Mouse (Mus musculus) heart, adult 2 months (tissue): ENCODE results near the gene Bahcc1. TPM values are rescaled to one million over a fixed set of nuclear protein-coding genes. Genes with fewer than 3 reads are reported as not detected.

Experiments
- DNase-seq, 2 experiments: peaks; one replicate each; pipeline ENCODE4 v3.0.0; 2021
- H3K27ac ChIP-seq: fragments of 200-600 bp; 2 replicates; pipeline ENCODE4 v1.8.1; 2022
- H3K27me3 ChIP-seq: fragments of 200-500 bp; 2 replicates; pipeline ENCODE4 v1.6.1; 2012; ENCODE audit warnings: mild to moderate bottlenecking, low read length, inconsistent platforms, mixed read lengths; ENCODE audit not compliant: control insufficient read depth, insufficient read depth
- H3K36me3 ChIP-seq: fragments of 200-500 bp; 2 replicates; pipeline ENCODE4 v1.6.1; 2012; ENCODE audit warnings: low read length, inconsistent platforms; ENCODE audit not compliant: control insufficient read depth, insufficient read depth
- H3K4me1 ChIP-seq: fragments of 200-500 bp; 2 replicates; pipeline ENCODE4 v1.6.1; 2011; ENCODE audit warnings: low read length; ENCODE audit not compliant: control insufficient read depth, insufficient read depth
- H3K4me3 ChIP-seq: fragments of 200-600 bp; 2 replicates; pipeline ENCODE4 v1.8.1; 2022
- H3K79me2 ChIP-seq: fragments of 200-500 bp; replicated peaks from 2 replicates; pipeline ENCODE4 v1.6.1; 2012; ENCODE audit warnings: mild to moderate bottlenecking, inconsistent platforms, low read length, moderate library complexity, mixed read lengths; ENCODE audit not compliant: control insufficient read depth, insufficient read depth
- H3K9ac ChIP-seq: fragments of 200-500 bp; 2 replicates; pipeline ENCODE4 v1.6.1; 2012; ENCODE audit warnings: low read depth, mild to moderate bottlenecking, control low read depth, inconsistent platforms, low read length, mixed read lengths
- CTCF ChIP-seq: fragments of 200-600 bp; IDR thresholded peaks from 2 replicates; pipeline ENCODE4 v1.8.1; 2022; ENCODE audit warnings: antibody characterized with exemption, mild to moderate bottlenecking, moderate library complexity
- EP300 ChIP-seq: fragments of 200-500 bp; IDR thresholded peaks from 2 replicates; pipeline ENCODE4 v1.6.1; 2011; ENCODE audit warnings: low read depth, low read length, control low read depth; ENCODE audit not compliant: insufficient read depth
- POLR2A ChIP-seq: fragments of 200-500 bp; IDR thresholded peaks from 2 replicates; pipeline ENCODE4 v1.6.1; 2011; ENCODE audit warnings: mild to moderate bottlenecking, low read depth, low read length, control low read depth; ENCODE audit not compliant: insufficient read depth
- WGBS: fragments of 180-500 bp; shearing (Covaris S2); methylation state at CpG from one replicate; pipeline ENCODE4 v1.1.7; 2018; 5-methylcytosine and 5-hydroxymethylcytosine counted together
- intact Hi-C: fragments of 180-260 bp; cut with DNase I; formaldehyde crosslinking; loops from one replicate; pipeline ENCODE4 v1.15.1; 2025
- polyA plus RNA-seq: library from polyadenylated mRNA; depleted of rRNA; stranded (reverse); fragments of >200 nt; gene quantifications from 2 replicates; pipeline ENCODE4 v1.2.3, GENCODE M21; 2012
- total RNA-seq, 2 experiments: library from RNA; stranded (reverse); gene quantifications; 2 replicates each; pipeline ENCODE4 v1.2.3; 2021

Bahcc1 gene
- total and polyA plus RNA-seq, 3 experiments = 5.4 to 9.7 (median 6.4) TPM

DNA sequence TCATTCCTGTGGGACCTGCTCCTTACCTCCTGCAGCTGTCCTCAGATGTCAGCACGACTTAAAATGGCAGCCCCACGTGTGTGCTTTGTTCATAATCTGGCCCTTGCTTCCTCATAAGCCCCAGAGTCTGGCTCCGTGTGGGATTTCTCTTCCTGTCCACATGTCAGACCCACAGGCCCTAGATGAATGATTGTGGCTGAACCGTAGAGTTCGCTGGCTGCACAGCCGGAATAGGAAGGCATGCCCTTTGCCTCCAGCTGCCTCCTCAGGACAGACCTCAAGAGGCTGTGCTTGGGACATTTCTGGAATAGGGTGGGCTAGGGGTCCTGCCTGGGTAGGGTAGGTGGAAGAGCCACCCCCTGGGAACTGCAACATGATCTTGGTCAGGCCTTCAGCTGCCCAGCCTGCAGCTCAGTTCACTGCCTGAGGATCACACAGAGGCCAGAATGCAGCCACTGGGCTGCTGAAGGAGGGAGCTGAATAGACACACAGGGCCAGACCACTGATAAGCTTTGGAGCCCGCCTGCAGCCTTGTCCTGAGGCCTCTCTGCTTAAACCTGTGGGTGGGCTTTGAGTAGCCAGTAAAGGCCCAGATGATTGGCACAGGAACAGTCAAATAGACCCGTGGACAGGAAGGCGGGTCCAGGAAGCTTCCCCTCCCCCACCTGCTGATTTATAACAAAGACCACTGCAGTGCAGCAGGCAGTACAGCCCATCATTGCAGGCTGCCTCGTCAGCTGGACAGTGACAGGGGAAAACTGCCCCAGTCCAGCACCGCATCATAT, 16.0 kb upstream of the Bahcc1 start:
- H3K9ac ChIP-seq = no peak overlapping the region
- no peak overlapping the region for H3K4me3 ChIP-seq
- 36% methylated on average over 11 of the region's 11 CpGs for WGBS
- TF ChIP-seq POLR2A = peak; percentile 51; the same call in 1 of the 2 replicates
- TF ChIP-seq CTCF = no peak
- no peaks in the 10 kb centered on the region for H3K36me3 ChIP-seq
- peak overlapping the region; percentile 34 for H3K27ac ChIP-seq
- peaks cover 19% of the 10 kb centered on the region for H3K4me1 ChIP-seq
- DNase-seq = no peak
- H3K79me2 ChIP-seq = no peaks in the 10 kb centered on the region
- no peaks in the 10 kb centered on the region for H3K27me3 ChIP-seq
- intact Hi-C loops = no loop called here

DNA sequence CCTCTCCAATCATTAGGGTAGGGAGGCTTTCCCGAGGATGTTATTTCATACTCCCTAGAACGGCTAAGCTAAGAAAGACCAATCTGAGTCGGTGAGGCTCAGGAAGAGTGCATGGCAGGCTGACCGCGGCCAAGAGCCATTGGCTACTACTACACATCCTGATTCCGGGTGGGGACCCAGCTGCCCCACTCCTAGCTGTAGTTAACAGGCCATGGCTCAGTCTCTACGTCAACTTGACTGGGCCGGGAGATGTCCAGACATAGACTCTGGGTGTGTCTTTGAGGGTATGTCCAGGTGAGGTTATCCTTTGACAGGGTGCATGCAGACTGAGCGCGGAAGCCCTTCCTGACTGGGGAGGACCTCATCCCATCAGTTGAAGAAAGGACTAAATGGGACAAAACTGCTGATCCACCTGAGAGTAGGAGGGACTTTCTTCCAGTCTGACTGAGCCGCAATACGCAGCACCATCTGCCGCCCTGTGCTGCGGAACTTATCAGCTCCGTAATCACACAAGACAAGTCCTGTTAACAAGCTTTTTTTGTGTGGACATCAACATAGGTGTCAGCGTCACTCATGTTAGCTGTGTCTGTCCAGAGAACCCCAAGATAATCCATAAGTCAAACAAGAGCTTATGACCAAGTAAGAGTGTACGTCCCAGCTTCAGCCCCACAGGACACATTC, 14.4 kb upstream of the Bahcc1 start:
- WGBS = 65% methylated on average over 17 of the region's 17 CpGs
- TF ChIP-seq EP300 (no peak), CTCF (no peak)
- H3K4me1 ChIP-seq = peaks cover 19% of the 10 kb centered on the region
- no peaks in the 10 kb centered on the region for H3K79me2 ChIP-seq
- H3K27ac ChIP-seq = peak overlapping the region; percentile 69
- H3K9ac ChIP-seq = no peak overlapping the region
- no peaks in the 10 kb centered on the region for H3K36me3 ChIP-seq
- intact Hi-C loops = no loop called here
- no peak for DNase-seq
- H3K27me3 ChIP-seq = no peaks in the 10 kb centered on the region
- H3K4me3 ChIP-seq = 0 out of 2 replicates have a peak overlapping the region, but pooled peaks have one; percentile 6

DNA sequence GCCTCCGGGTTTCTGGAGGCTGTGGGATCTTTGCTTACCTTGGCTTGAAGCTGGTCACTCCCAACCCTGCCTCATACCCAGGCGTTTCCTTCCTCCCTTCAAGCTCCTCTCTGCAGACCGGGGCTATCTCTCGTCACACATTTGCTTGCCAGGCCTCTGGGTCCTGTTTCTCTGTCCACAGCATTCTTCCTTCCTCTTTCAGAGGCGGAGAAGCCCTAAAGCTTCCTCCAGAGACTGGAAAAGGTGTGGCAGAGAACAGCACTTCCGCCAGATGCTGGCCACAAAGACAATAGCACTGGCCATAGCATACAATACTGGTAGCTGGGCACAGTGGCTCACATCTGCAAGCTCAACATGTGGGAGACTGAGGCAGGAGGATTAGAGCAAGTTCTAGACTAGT, 13.8 kb upstream of the Bahcc1 start:
- H3K9ac ChIP-seq = no peak overlapping the region
- TF ChIP-seq POLR2A (peak; percentile 22; the same call in 1 of the 2 replicates), EP300 (peak; percentile 71; the same call in 1 of the 2 replicates), CTCF (0 out of 2 replicates have a peak, but pooled peaks have one; percentile 13)
- peak overlapping the region; percentile 69 for H3K27ac ChIP-seq
- intact Hi-C loops = no loop called here
- 52% methylated on average over 6 of the region's 6 CpGs for WGBS
- H3K4me3 ChIP-seq = no peak overlapping the region
- H3K36me3 ChIP-seq = no peaks in the 10 kb centered on the region
- peaks cover 19% of the 10 kb centered on the region for H3K4me1 ChIP-seq
- no peaks in the 10 kb centered on the region for H3K79me2 ChIP-seq
- H3K27me3 ChIP-seq = no peaks in the 10 kb centered on the region
- DNase-seq = peak in 1 of 2 experiments; percentile 46

DNA sequence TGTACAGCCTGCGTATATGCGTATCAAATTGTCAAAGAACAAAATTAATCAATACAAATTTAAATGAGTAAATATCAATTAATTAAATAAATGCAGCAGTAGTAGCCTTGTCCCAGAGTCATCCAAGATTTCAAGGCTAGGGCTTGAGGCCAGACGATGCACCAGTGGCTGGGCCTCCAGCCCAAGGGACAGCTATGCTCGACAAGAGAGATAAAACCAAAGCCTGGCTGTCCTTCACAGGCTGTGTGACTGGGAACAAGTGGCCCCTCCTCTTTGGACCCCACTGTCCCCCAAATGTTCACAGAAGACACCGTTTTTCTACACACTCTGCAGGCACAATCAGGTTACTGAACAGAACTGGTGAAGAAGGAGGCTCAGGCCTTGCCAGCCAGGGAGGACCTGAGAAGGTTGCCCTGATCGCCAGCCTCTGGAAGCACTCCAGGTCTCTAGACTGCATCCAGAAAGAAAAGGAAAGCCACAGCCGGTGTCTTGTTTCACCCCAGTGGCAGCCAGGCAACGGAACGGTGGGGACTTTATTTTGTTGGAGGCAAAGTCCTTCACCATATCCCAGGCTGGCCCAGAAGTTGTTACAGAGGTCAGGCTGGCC, 12.7 kb upstream of the Bahcc1 start:
- no peak overlapping the region for H3K4me3 ChIP-seq
- H3K9ac ChIP-seq = no peak overlapping the region
- H3K27me3 ChIP-seq = no peaks in the 10 kb centered on the region
- 45% methylated on average over 9 of the region's 9 CpGs for WGBS
- H3K27ac ChIP-seq = peak overlapping the region; percentile 56
- TF ChIP-seq CTCF (no peak), EP300 (no peak), POLR2A (no peak)
- DNase-seq = peak in 1 of 2 experiments; percentile 44
- no peaks in the 10 kb centered on the region for H3K79me2 ChIP-seq
- intact Hi-C loops = no loop called here
- no peaks in the 10 kb centered on the region for H3K36me3 ChIP-seq
- H3K4me1 ChIP-seq = peaks cover 25% of the 10 kb centered on the region

DNA sequence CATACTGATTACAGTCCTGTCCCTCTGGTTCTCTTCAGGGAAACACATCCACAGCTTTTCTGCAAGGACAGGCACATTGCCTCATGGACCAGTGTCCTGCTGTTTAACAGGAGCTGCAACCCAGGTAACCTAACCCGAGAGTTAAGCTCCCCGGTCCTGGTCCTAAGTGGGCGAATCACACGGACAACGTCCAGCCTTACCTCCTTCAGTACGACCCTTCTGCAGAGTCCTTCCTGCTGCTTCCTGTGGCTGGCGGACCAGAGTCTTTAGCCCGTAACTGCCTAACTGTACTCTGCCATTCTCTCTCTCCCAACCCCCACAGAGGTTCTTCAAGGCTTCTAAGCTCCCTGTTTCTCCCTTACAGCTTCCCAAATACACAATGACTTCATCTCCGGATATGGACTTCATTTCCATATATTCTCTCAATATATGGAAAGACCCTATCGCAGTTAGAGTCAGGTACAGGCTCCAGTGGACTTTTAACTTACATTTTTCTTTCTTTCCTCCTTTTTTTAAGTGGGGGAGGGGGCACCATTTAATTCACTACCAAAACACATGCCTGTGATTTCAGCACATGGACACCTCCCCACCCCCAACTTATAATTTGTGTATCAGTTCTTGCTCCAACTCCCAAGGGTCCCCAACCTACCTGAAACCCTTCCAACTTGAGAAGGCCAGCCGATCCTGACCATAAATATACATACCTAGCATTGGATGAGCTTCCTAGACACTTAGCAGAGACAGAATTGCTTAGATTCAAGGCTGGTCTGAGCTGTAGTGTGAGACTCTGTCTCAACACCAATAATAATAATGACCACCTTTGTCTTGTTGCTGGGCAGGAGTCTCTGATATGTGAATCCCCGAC, 11.6 kb upstream of the Bahcc1 start:
- TF ChIP-seq CTCF (no peak), EP300 (no peak), POLR2A (no peak)
- H3K9ac ChIP-seq = no peak overlapping the region
- peaks cover 26% of the 10 kb centered on the region for H3K4me1 ChIP-seq

More for the DNA sequence above, 11.6 kb upstream of the Bahcc1 start:
- H3K4me3 ChIP-seq = no peak overlapping the region
- no peaks in the 10 kb centered on the region for H3K36me3 ChIP-seq
- intact Hi-C loops = no loop called here
- peak in 1 of 2 experiments; percentile 20 for DNase-seq
- H3K27me3 ChIP-seq = no peaks in the 10 kb centered on the region
- no peak overlapping the region for H3K27ac ChIP-seq
- H3K79me2 ChIP-seq = no peaks in the 10 kb centered on the region
- 57% methylated on average over 12 of the region's 12 CpGs for WGBS
